Mouse (Mus musculus) stomach, embryonic 16.5 days (tissue): ENCODE data around the gene Ninl. TPM values are rescaled to one million over a fixed set of nuclear protein-coding genes. Genes with fewer than 3 reads are reported as not detected.
"Not testable (repeated sequence)": the region's sequence is repeated elsewhere in the genome, so short reads cannot be mapped to it uniquely, and the experiment has no call there.

Experiments
- ATAC-seq: fragments of 200-750 bp; cut with Nextera tagmentation; 2 replicates; pipeline ENCODE4 v1.8.0; 2017; ENCODE audit warnings: moderate number of reproducible peaks, moderate TSS enrichment; ENCODE audit not compliant: insufficient read depth, low FRiP score
- H3K27ac ChIP-seq: fragments of 300-500 bp; sonication (generic); 2 replicates; pipeline ENCODE4 v1.5.1; 2014; ENCODE audit warnings: low read length
- H3K27me3 ChIP-seq: fragments of 300-500 bp; sonication (generic); 2 replicates; pipeline ENCODE4 v1.6.1; 2014; ENCODE audit warnings: low read length, control low read depth, mixed read lengths; ENCODE audit not compliant: control insufficient read depth, insufficient read depth
- H3K36me3 ChIP-seq: fragments of 300-500 bp; sonication (generic); 2 replicates; pipeline ENCODE4 v1.6.1; 2014; ENCODE audit warnings: low read length; ENCODE audit not compliant: control insufficient read depth, insufficient read depth
- H3K4me1 ChIP-seq: fragments of 300-500 bp; sonication (generic); 2 replicates; pipeline ENCODE4 v1.6.1; 2014; ENCODE audit warnings: low read length, control low read depth, mixed read lengths; ENCODE audit not compliant: control insufficient read depth, insufficient read depth
- H3K4me2 ChIP-seq: fragments of 300-500 bp; sonication (generic); 2 replicates; pipeline ENCODE4 v1.6.1; 2014; ENCODE audit warnings: low read depth, low read length, mixed read lengths
- H3K4me3 ChIP-seq: fragments of 300-500 bp; sonication (generic); replicated peaks from 2 replicates; pipeline ENCODE4 v1.5.1; 2014; ENCODE audit warnings: mild to moderate bottlenecking, low read length
- H3K9ac ChIP-seq: fragments of 300-500 bp; sonication (generic); 2 replicates; pipeline ENCODE4 v1.6.1; 2014; ENCODE audit warnings: low read length
- H3K9me3 ChIP-seq: fragments of 300-500 bp; sonication (generic); replicated peaks from 2 replicates; pipeline ENCODE4 v1.6.1; 2016; ENCODE audit warnings: low read length, control low read depth; ENCODE audit not compliant: control insufficient read depth
- WGBS: fragments of 180-500 bp; shearing (Covaris S2); extraction: QIAGEN DNeasy Blood & Tissue Kit; methylation state at CpG from one replicate; pipeline ENCODE4 v1.1.7; 2014; 5-methylcytosine and 5-hydroxymethylcytosine counted together
- polyA plus RNA-seq: library from polyadenylated mRNA; unstranded; fragments of >200 nt; fragmentation: Nextera tagmentation; extraction: Ambion mirVana; gene quantifications from 2 replicates; pipeline ENCODE4 v1.2.1, GENCODE M21; 2015

Ninl gene
- polyA plus RNA-seq, 1 experiment from 2014 or later, result 6.2 TPM

DNA sequence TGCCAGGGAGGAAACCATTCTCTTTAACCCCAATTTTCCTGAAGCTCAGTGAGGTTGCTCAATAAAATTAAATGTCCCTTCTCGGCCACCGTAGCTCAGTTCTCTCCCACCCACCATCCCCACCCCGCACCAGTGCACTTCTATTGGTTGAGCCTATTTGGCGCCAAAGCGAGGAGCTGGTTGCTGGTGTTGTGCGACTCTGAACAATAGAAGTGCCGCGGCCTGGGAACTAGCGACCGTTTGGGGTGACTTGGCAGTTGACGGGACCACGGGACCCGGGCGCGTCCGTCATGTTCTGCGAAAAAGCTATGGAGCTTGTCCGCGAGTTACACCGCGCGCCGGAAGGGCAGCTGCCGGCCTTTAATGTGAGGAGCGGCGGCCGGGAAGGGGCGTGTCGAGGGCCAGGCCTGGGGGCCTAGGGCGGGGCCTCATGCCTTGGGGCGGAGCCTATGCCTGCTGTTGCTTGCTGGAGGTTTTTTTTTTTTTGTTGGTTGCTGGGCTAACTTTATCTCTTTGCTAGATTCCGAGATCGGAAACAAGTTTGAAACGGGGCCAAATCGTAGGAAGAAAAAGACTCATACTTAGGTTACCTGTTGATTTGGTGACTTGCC lies 129.6 kb downstream of the Ninl start:
- peak overlapping the region; percentile 88 for H3K4me3 ChIP-seq
- 0 out of 2 replicates have a peak, but pooled peaks cover 4% of the 10 kb centered on the region for H3K4me1 ChIP-seq
- peak overlapping the region; percentile 92 for H3K27ac ChIP-seq
- H3K4me2 ChIP-seq, result peak overlapping the region; percentile 67
- peak overlapping the region; percentile 75 for H3K9ac ChIP-seq
- H3K27me3 ChIP-seq, result no peaks in the 10 kb centered on the region
- peak; percentile 96 for ATAC-seq
- H3K36me3 ChIP-seq, result no peaks in the 10 kb centered on the region
- H3K9me3 ChIP-seq, result no peaks in the 10 kb centered on the region
- WGBS, result under 1% methylated on average over 35 of the region's 35 CpGs

DNA sequence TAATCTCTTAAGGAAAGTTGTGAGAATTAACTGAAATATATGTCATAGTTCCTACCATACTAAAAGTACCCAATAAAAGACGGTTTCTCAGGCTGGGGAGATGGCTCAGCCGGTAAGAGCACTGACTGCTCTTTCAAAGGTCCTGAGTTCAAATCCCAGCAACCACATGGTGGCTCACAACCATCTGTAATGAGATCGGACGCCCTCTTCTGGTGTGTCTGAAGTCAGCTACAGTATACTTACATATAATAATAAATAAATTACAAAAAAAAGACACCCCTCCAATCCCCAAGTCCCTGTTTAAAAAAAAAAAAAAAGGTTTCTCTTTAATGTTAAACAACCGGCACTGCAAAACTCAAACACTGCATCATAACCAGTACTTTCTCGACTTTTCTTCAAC lies 130.3 kb downstream of the Ninl start:
- H3K9ac ChIP-seq, result not testable (repeated sequence)

DNA sequence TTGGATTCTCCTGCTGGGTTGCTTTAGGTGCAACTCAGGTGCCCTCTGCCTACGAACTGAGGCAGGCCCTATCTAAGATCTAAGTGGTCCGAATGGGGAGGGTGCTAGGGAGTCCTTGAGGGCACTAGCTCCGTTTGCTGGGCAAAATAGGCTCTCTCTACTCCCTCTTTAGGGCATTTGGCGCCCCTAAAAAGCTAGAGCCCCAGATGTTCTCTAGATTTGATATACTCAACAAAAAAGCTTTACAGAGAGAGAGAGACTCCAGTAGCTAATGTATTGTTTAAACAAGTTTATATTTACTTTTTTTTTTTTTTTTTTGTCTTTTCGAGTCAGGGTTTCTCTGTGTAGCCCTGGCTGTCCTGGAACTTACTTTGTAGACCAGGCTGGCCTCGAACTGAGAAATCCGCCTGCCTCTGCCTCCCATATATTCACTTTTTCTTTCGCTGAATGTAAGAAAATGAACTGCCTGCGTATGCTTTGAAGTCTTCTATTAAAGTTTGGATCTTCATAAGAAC lies 134.2 kb downstream of the Ninl start, which contains the start of gene Gins1:
Gene Gins1, plus strand, starts transcription at position 465 of the 515 bp plus-strand sequence.
- no peaks in the 10 kb centered on the region for H3K36me3 ChIP-seq
- no peaks in the 10 kb centered on the region for H3K27me3 ChIP-seq
- peak within 1 kb of the TSS; percentile 91 for H3K9ac ChIP-seq
- H3K4me1 ChIP-seq, result peaks cover 9% of the 10 kb centered on the region
- H3K4me3 ChIP-seq, result peak within 1 kb of the TSS; percentile 90
- H3K9me3 ChIP-seq, result no peaks in the 10 kb centered on the region
- WGBS, result 34% methylated on average over 9 of the region's 9 CpGs
- peak within 1 kb of the TSS; percentile 92 for H3K4me2 ChIP-seq
- no peak; the same call in 1 of the 2 replicates for ATAC-seq
- peak within 1 kb of the TSS; percentile 93 for H3K27ac ChIP-seq

More for the DNA sequence above, 130.3 kb downstream of the Ninl start:
- H3K27ac ChIP-seq, H3K9me3 ChIP-seq, H3K27me3 ChIP-seq, ATAC-seq, H3K4me1 ChIP-seq, H3K36me3 ChIP-seq: not testable (repeated sequence)
- WGBS, result 42% methylated on average over 6 of the region's 6 CpGs
- H3K4me3 ChIP-seq, result peak overlapping the region; percentile 88
- H3K4me2 ChIP-seq, result peak overlapping the region; percentile 67

DNA sequence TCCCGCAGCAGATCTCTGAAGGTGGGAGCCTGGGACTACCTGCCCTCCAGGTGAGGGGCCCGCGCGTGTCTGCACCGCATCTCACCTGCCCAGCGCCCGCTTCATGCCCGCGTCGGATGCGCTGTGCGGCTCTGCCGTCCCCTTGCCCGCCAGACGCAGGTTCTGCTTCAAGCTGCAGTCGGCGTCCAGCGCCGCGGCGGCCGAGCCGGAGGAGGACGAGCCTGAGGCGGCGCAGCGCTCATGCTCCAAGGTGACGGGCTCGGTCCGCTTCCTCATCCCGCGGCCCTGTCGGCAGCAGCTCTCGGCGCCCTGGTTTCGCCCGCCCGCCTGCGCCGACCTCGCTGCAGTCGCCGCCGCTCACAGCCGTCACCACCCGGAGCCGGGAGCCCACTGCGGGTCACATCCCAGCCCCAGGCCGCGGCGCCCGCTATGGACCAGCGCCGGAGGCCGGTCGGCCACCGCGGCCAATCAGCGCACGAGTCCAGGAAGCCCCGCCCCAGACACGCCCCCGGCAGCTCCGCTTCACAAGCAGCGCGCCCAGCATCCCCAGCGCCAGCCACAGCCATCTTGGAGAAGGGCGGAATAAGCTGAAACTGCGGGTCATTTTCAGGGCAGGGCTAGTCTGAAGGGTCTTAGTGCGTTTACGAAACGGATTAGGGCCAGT lies 134.8 kb downstream of the Ninl start, which contains the start of gene Abhd12:
Gene Abhd12, minus strand, starts transcription at position 470 of the 664 bp plus-strand sequence.
- Histone ChIP-seq H3K4me3 (peak within 1 kb of the TSS; percentile 90), H3K27ac (peak within 1 kb of the TSS; percentile 93), H3K9me3 (no peaks in the 10 kb centered on the region), H3K27me3 (no peaks in the 10 kb centered on the region), H3K9ac (peak within 1 kb of the TSS; percentile 91), H3K4me1 (peaks cover 9% of the 10 kb centered on the region), H3K36me3 (no peaks in the 10 kb centered on the region), H3K4me2 (peak within 1 kb of the TSS; percentile 92)
- WGBS, result under 1% methylated on average over 72 of the region's 72 CpGs
- ATAC-seq, result peak; percentile 98

DNA sequence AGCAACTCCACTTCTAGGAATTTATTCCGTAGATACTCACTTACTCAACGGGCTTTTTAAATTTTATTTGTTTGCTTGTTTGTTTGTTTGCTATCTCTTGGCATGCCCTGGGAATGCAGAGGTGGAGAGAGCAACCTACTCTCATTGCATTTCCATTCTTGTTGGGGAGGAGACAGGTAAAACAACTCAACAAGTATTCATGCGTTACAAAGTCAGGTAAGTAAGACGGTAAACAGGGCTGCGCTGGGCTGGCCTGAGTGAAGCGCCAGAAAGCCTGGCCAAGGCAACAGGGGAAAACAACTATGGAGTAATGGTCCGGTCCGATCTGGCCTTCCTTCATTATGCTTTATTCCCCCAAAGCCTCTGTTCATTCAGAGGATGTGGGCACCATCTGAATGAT lies 136.8 kb downstream of the Ninl start:
- no peaks in the 10 kb centered on the region for H3K9me3 ChIP-seq
- no peak overlapping the region for H3K4me2 ChIP-seq
- no peaks in the 10 kb centered on the region for H3K36me3 ChIP-seq
- H3K4me3 ChIP-seq, result no peak overlapping the region
- H3K9ac ChIP-seq, result no peak overlapping the region
- no peak overlapping the region for H3K27ac ChIP-seq
- H3K4me1 ChIP-seq, result peaks cover 9% of the 10 kb centered on the region
- 77% methylated on average over 8 of the region's 8 CpGs for WGBS
- no peak for ATAC-seq
- H3K27me3 ChIP-seq, result no peaks in the 10 kb centered on the region

DNA sequence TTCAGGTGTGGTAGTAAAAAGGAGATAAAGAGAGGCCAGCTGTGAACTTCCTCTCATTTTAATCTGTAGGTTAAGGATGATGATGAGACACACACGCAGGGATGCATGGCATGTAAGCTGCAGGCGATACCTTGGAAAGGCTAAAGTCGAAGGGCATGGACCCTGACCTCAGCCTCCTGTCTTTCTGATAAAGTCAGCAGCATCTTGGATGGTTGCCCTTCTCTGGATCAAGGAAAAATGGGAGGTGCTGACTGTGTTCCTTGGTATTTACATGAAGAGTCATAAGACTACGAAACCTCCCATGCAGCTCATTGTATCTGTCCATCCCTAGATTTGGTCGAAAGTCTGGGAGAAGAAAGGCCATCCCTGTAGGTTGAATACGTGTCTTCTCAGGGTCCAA lies 138.8 kb downstream of the Ninl start:
- Histone ChIP-seq H3K9me3 (no peaks in the 10 kb centered on the region), H3K4me1 (peaks cover 9% of the 10 kb centered on the region), H3K27me3 (no peaks in the 10 kb centered on the region), H3K27ac (no peak overlapping the region), H3K4me3 (no peak overlapping the region), H3K36me3 (no peaks in the 10 kb centered on the region), H3K4me2 (no peak overlapping the region), H3K9ac (no peak overlapping the region)
- ATAC-seq, result no peak
- WGBS, result 85% methylated on average over 6 of the region's 6 CpGs

DNA sequence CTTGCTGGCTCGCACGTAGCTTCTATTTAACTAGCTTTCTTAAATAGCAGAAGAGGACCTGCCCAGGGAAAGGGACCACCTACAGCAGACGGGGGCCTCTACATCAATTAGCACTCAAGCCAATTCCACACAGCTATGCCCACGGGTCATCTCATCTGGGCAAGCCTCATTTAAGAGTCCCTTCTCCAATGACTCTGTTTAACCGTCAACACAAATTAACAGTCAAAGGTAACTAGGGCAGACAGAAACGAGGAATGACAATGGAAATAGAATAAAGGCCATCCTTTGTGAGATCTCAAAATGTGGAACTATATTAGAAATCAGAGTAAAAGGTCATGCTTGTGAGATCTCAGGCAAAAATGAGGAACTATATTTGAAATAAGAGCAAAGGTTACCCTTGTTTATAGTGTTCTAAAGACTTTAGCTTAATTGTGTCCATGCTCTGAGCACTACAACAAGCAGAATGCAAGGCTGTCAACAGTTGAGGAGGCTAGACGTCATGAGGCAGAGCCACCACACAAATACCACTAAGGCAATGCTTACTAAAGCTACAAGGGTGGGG lies 143.4 kb downstream of the Ninl start:
- Histone ChIP-seq H3K9me3 (no peaks in the 10 kb centered on the region), H3K27me3 (no peaks in the 10 kb centered on the region), H3K36me3 (no peaks in the 10 kb centered on the region), H3K27ac (no peak overlapping the region), H3K4me3 (no peak overlapping the region), H3K9ac (no peak overlapping the region), H3K4me1 (no peaks in the 10 kb centered on the region), H3K4me2 (no peak overlapping the region)
- WGBS, result 84% methylated on average over 7 of the region's 7 CpGs
- ATAC-seq, result no peak

DNA sequence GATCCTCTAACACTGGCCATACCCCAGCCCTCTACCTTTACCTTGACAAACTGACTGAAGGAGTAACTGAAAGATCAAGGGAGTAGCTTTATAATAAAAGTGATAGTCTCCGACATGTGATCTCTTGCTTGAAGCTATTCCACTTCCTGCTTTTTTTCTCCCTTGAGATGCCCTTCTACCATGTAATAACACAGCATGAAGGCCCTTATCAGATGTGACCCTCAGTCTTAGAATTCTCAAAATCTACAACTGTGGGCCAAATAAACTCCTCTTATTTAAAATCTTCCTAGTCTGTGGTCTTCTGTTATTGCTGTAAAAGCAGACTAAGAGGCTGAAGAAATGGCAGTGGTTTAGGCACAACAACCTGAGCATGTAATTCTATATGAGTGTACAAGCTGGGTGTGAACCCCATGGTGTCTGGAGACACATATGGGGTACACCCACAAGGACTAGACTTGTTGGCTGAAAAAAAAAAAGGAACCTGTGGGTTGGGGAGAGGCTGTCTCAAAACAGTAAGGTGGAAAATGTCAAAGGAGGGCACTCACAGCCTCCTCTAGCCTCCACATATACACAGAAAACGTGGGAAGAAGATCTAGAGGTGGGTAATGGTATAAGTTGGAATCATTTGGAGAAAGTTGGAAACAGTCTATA lies 144.4 kb downstream of the Ninl start:
- Histone ChIP-seq H3K27ac (no peak overlapping the region), H3K9ac (no peak overlapping the region), H3K4me3 (no peak overlapping the region), H3K9me3 (no peaks in the 10 kb centered on the region), H3K36me3 (no peaks in the 10 kb centered on the region), H3K4me2 (no peak overlapping the region), H3K27me3 (no peaks in the 10 kb centered on the region), H3K4me1 (no peaks in the 10 kb centered on the region)
- WGBS, result 83% methylated on average over 2 of the region's 2 CpGs
- ATAC-seq, result no peak

DNA sequence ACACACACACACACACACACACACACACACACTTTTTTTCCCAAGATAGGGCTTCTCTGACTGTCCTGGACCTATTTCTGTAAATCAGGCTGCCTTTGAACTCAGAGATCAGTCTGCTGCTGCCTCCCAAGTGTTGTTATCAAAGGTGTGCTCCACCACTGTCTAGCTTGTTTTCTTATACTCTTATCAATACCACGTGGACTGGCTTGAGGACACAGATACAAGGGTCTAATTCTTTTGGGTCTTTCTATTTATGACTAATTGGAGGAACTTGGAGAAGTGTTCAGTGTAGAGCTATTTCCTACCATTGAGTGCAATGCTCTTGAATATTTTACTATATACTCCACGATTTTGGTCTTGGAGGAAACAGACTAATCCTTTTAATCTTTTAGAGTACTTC lies 151.8 kb downstream of the Ninl start:
- no peak overlapping the region for H3K4me2 ChIP-seq
- H3K36me3 ChIP-seq, result no peaks in the 10 kb centered on the region
- H3K9me3 ChIP-seq, result no peaks in the 10 kb centered on the region
- H3K4me3 ChIP-seq, result no peak overlapping the region
- no peaks in the 10 kb centered on the region for H3K4me1 ChIP-seq
- H3K27me3 ChIP-seq, result no peaks in the 10 kb centered on the region
- 65% methylated on average over 2 of the region's 2 CpGs for WGBS
- H3K27ac ChIP-seq, result no peak overlapping the region
- H3K9ac ChIP-seq, result no peak overlapping the region
- no peak for ATAC-seq
